Mouse (Mus musculus) cerebellum, postnatal 4 days (tissue): ENCODE measurements around the gene Inhbb.

Experiments
- DNase-seq, 2 experiments: peaks; one replicate each; pipeline ENCODE4 v3.0.0; 2022; ENCODE audit warnings: low spot score in 2 of 2, mixed read lengths in 1 of 2

Inhbb gene

GRCm38 (mm10) chr1:119421576-119422421 is at the start of gene Inhbb:
Inhbb (minus strand) TSS chr1:119422248.
- DNase-seq, result peak in 1 of 2 experiments; percentile 38

DNA sequence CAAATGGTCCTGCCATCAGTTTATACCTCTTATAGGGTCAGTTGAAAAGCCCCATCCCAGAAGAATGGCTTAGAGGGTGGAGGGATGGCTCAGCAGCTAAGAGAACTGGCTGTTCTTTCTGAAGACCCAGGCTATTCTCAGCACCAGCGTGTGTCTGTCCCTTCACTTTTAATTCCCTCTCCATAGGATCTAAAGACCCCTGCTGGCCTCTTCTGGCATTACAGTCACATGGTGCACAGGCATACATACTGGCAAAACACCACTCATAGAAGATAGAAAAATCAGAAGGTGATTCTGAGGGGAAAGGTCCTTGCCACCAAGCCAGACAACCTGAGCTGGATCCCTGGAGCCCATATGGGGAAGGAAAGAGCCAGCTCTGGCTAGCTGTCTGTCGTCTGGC is 41.3 kb upstream of the Inhbb start:
- DNase-seq, result peak in 1 of 2 experiments; percentile 62

- no peak for DNase-seq
Observed at GRCm38 (mm10) chr1:119460062-119460461, 38.0 kb upstream of the Inhbb start.

GRCm38 (mm10) chr1:119457993-119458605 is 36.1 kb upstream of the Inhbb start:
- DNase-seq, result peak; percentile 37 to 69

GRCm38 (mm10) chr1:119457528-119457855 is 35.4 kb upstream of the Inhbb start:
- no peak for DNase-seq

GRCm38 (mm10) chr1:119456671-119457527 is 34.9 kb upstream of the Inhbb start:
- DNase-seq, result no peak

- DNase-seq, result peak in 1 of 2 experiments; percentile 63
Observed at GRCm38 (mm10) chr1:119453731-119454130, 31.7 kb upstream of the Inhbb start.

DNA sequence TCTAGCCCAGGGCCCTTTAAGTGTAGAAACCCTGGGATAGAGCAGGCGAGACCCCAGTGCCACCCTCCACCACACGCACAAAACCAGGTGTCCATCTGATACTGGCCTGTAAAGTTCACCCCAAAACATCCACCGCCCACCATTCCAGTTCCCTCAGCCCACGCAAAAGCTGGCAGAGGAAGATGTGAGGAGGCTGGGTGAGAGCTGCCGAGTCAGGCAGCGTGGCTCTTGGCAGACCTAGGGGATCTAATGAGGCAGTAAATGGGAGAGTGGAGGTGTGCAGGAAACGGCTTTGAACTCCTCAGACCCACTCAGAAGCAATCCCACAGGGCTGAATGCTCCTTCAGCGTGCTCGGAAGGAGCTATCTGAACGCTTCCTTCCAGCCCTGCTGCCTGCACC is 29.4 kb upstream of the Inhbb start:
- DNase-seq, result no peak

DNA sequence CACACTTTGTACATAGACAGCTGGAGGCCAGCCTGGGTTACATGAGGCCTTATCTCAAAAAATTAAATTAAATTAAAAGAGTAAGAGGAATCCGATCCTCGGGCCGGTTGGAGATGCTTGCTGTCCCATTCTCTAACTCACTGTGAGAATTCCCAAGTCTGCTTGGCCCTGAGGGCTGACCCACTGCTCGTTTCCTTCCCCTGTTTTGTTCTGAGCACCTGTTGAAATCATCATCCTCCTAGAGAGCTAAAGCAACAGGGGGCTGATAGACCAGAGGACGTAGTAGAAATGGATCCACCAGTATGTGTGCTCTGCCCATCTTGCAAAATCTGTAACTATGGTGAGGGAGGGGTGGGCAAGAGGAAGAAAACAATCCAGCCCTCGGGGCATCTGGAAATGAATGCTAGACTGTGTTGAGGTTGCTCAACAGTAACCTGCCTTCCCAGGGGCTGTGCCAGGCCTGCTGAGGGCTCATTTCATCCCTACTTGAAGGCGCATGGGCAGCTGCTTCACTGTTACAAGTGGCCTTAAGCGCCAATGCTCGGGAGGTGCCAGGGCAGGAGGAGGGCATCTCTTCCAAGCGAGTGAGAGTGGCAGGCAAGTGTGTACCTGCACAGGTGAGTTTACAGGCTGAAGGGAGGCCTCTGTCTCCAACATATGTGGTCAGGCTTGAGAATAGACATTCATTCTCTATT is 28.8 kb upstream of the Inhbb start:
- DNase-seq, result no peak

GRCm38 (mm10) chr1:119446753-119447283 is 24.8 kb upstream of the Inhbb start:
- DNase-seq, result no peak

DNA sequence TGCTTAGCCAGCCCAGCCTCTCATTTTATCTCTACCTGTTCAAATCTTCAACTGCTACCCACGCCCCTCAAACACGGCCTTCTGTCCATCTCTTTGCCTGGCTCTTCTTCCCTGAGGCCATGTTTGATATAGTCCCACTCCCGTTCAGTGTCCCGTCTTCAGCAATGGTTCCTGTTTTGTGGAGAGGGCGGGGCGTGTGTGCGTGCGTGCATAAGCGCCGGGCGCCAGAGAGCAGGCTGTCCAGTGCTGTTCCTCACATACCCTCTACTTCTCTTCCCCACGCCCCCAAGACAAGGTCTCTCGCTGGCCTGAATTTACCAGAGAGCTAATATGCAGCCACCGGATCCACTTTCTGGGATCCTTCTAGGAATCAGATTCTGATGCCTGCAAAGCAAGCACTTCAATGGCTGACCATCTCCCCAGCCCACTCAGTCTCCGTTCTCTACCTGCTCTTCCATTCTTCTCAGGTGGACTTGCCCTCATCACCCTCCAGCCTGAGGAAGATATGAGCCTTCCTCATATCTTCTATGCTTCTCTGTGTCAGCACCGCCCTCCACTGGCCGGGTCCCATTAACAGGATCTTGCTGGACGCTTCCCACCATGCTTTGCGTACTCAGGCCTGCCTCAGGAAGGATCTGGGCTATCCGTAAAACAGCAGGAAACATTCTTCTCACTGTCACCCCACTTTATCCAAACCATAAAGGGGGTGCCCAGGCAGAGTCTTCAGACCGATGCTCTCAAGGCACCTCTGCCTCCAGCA is 21.7 kb upstream of the Inhbb start:
- DNase-seq, result no peak

DNA sequence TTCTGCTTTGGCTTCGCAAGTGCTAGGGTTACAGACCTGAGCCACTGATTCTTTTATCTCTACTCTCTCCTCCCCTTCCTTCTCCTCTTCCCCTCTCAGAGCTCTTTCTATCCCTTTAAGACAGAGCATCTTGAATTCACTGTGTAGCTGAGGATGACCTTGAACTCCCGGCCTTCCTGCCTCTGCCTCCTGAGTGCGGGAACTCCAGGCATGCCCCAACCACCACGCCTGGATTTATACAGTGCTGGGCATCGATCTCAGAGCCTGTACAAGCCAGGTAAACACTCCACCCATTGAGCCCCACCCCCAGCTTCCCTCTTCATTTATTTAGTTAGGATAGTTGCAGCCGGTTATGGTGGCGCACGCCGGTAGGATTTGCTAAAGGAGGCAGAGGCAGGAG is 20.9 kb upstream of the Inhbb start:
- DNase-seq, result no peak

- no peak for DNase-seq
Observed at GRCm38 (mm10) chr1:119438105-119438637, 16.1 kb upstream of the Inhbb start.

DNA sequence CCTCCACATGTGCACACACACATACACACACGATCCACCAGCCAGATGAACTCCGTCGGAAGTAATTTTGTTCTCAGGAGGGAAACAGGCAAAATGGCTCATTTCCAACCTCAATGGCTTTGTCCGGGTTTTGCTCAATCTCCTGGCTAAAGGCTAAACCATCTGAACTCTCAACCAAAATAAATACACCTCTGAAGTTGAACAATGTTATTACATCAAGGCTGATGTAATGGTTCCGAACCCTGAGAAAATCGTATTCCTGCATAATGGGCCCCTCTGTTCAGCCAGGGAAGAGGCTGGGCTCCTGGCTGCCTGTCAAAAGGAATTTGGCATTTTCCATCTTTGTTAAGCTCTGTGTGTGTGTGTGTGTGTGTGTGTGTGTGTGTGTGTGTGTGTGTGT is 15.4 kb upstream of the Inhbb start:
- DNase-seq, result no peak

GRCm38 (mm10) chr1:119424141-119424860 is 2.3 kb upstream of the Inhbb start:
- no peak for DNase-seq

DNA sequence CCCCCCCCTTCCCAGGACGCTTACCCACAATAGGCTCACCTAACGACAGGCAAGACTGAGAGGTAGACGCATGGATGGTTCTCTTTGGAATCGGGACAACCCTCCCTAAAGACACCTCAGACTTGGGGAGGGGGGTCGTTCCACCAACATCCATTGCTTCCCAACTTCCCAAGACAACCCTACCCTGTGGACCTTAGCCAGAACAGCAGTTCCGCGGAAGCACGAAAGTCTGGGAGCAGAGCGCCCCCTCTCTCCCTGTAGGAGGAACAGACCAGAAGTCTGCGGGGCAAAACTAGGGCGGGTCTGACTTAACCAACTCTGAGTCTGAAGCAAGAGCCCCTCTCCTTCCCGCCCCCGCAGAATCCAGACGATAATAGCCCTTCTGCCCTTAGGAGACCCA is 1.5 kb upstream of the Inhbb start:
- peak in 1 of 2 experiments; percentile 51 for DNase-seq

GRCm38 (mm10) chr1:119422460-119423015 is 490 bp upstream of the Inhbb start:
- no peak for DNase-seq

- DNase-seq, result peak in 1 of 2 experiments; percentile 37
Observed at GRCm38 (mm10) chr1:119420984-119421575, 968 bp downstream of the Inhbb start.
